In the genomic region with DNA sequence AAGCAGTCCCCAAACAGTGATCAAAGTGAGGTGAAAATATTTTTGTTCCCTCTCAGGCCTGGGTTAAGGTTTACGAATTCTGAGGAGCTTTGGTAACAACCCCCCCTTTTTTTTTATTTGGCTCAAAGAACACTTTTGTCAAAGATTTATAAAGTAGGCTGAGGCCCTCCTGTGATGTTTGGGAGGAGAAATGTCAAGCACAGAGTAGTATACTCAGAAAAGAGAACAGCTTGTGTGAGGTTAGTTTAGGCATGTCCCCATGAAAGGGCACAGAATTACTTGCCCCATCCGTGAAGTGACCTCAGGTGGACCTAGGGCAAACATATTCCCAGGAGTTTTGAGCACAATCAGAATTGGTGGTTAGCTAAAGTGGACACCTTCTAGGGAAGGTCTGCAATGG, we compare ENCODE assay signal across 12 mouse cellular contexts.
"Had no signal": no experiment of that assay in that cellular context is flagged by ENCODE, and none has a peak within 500 bp of the region (broad histone marks: within the 10 kb centered on the region; RNA-seq: fewer than 3 reads in every experiment).

No protein-coding gene starts in this region.

- H3K4me1 ChIP-seq: neural tube, embryonic 15.5 days; stomach, embryonic 15.5 days had no signal

- H3K9me3 ChIP-seq: neural tube, embryonic 15.5 days; stomach, embryonic 15.5 days had no signal

- H3K4me2 ChIP-seq: neural tube, embryonic 15.5 days; stomach, embryonic 15.5 days had no signal

- H3K27me3 ChIP-seq: neural tube, embryonic 15.5 days; stomach, embryonic 15.5 days had no signal

- DNase-seq: retina, postnatal 1 day; right cerebral cortex, postnatal 4 days; spleen, adult 18-20 months; thymus, adult 18-20 months; thymus, adult 2 months; thymus, postnatal 14 days; thymus, postnatal 25 days; thymus, postnatal 36 days; thymus, postnatal 4 days had no signal

- H3K36me3 ChIP-seq: neural tube, embryonic 15.5 days; stomach, embryonic 15.5 days had no signal

- H3K27ac ChIP-seq: neural tube, embryonic 15.5 days; stomach, embryonic 15.5 days; stomach, postnatal 0 days had no signal

- H3K9ac ChIP-seq: neural tube, embryonic 15.5 days; stomach, embryonic 15.5 days had no signal

- H3K4me3 ChIP-seq: neural tube, embryonic 15.5 days; stomach, embryonic 15.5 days had no signal
